Mouse (Mus musculus) heart, embryonic 11.5 days (tissue): ENCODE data around the gene Mgme1. TPM values are rescaled to one million over a fixed set of nuclear protein-coding genes. Genes with fewer than 3 reads are reported as not detected.

Source experiments
- ATAC-seq: fragments of 200-750 bp; cut with Nextera tagmentation; replicated peaks from 2 replicates; pipeline ENCODE4 v1.8.0; 2017; ENCODE audit warnings: moderate library complexity; ENCODE audit not compliant: insufficient number of reproducible peaks, low FRiP score, low TSS enrichment
- H3K27ac ChIP-seq: fragments of 300-500 bp; sonication (generic); 2 replicates; pipeline ENCODE4 v1.5.1; 2014; ENCODE audit warnings: mild to moderate bottlenecking, low read depth, low read length
- H3K27me3 ChIP-seq: fragments of 300-500 bp; sonication (generic); 2 replicates; pipeline ENCODE4 v1.6.1; 2014; ENCODE audit warnings: mild to moderate bottlenecking, low read length, mixed read lengths; ENCODE audit not compliant: control insufficient read depth, insufficient read depth
- H3K36me3 ChIP-seq: fragments of 300-500 bp; sonication (generic); 2 replicates; pipeline ENCODE4 v1.6.1; 2014; ENCODE audit warnings: mild to moderate bottlenecking, low read length, moderate library complexity, mixed read lengths; ENCODE audit not compliant: control insufficient read depth, insufficient read depth
- H3K4me1 ChIP-seq: fragments of 300-500 bp; sonication (generic); 2 replicates; pipeline ENCODE4 v1.6.1; 2014; ENCODE audit warnings: low read length; ENCODE audit not compliant: control insufficient read depth, insufficient read depth
- H3K4me2 ChIP-seq: fragments of 300-500 bp; sonication (generic); 2 replicates; pipeline ENCODE4 v1.6.1; 2014; ENCODE audit warnings: mild to moderate bottlenecking, moderate library complexity
- H3K4me3 ChIP-seq: fragments of 300-500 bp; sonication (generic); 2 replicates; pipeline ENCODE4 v1.5.1; 2014; ENCODE audit warnings: low read depth, low read length
- H3K9ac ChIP-seq: fragments of 300-500 bp; sonication (generic); 2 replicates; pipeline ENCODE4 v1.6.1; 2014; ENCODE audit warnings: mild to moderate bottlenecking, low read depth, low read length, moderate library complexity
- H3K9me3 ChIP-seq: fragments of 300-500 bp; sonication (generic); replicated peaks from 2 replicates; pipeline ENCODE4 v1.6.1; 2016; ENCODE audit warnings: low read length; ENCODE audit not compliant: control insufficient read depth
- WGBS: fragments of 180-500 bp; shearing (Covaris S2); extraction: QIAGEN DNeasy Blood & Tissue Kit; methylation state at CpG from one replicate; pipeline ENCODE4 v1.1.7; 2014; ENCODE audit not compliant: insufficient replicate concordance; 5-methylcytosine and 5-hydroxymethylcytosine counted together
- polyA plus RNA-seq: library from polyadenylated mRNA; unstranded; fragments of >200 nt; fragmentation: Nextera tagmentation; extraction: Ambion mirVana; gene quantifications from 2 replicates; pipeline ENCODE4 v1.2.1, GENCODE M21; 2014

The Mgme1 gene
- polyA plus RNA-seq, 1 experiment from 2014 or later, result 16.7 TPM

- Histone ChIP-seq H3K27ac (no peak overlapping the region), H3K27me3 (no peaks in the 10 kb centered on the region), H3K9me3 (no peaks in the 10 kb centered on the region), H3K9ac (no peak overlapping the region), H3K36me3 (no peaks in the 10 kb centered on the region), H3K4me1 (no peaks in the 10 kb centered on the region; the same call in 1 of the 2 replicates), H3K4me3 (no peak overlapping the region), H3K4me2 (no peak overlapping the region)
- ATAC-seq, result no peak
- WGBS, result 36% methylated on average over 5 of the region's 5 CpGs
These were observed 39.8 kb downstream of the Mgme1 start for GRCm38 (mm10) chr2:144310273-144310672.

- 74% methylated on average over 2 of the region's 2 CpGs for WGBS
- Histone ChIP-seq H3K9ac (no peak overlapping the region), H3K4me3 (no peak overlapping the region), H3K27me3 (no peaks in the 10 kb centered on the region), H3K4me2 (no peak overlapping the region), H3K27ac (no peak overlapping the region), H3K36me3 (no peaks in the 10 kb centered on the region), H3K9me3 (no peaks in the 10 kb centered on the region), H3K4me1 (no peaks in the 10 kb centered on the region; the same call in 1 of the 2 replicates)
- ATAC-seq, result no peak
These were observed 40.9 kb downstream of the Mgme1 start for GRCm38 (mm10) chr2:144311372-144311771.

DNA sequence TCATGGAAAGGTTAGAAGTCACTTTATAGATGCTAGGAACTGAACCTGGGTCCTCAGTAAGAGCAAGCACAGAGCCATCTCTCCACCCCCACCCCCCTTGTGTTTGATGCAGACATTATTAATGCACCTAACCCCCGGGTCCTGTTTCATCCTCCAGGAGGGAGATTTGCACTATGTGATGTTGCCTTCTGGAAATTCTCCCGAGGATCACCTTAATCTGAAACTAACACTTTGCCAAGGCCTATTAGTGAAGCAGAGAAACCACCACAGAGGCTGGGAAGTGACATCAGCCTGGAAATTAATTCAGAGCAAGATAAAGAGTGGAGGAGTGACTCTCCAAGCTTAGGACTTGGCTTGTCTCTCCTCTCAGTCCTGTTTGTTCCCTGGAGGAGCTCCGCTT lies 53.8 kb downstream of the Mgme1 start:
- Histone ChIP-seq H3K4me2 (no peak overlapping the region), H3K9ac (no peak overlapping the region), H3K4me3 (no peak overlapping the region), H3K9me3 (no peaks in the 10 kb centered on the region), H3K36me3 (no peaks in the 10 kb centered on the region), H3K27ac (no peak overlapping the region), H3K4me1 (no peaks in the 10 kb centered on the region), H3K27me3 (peaks cover 19% of the 10 kb centered on the region)
- no peak for ATAC-seq
- 65% methylated on average over 3 of the region's 3 CpGs for WGBS

DNA sequence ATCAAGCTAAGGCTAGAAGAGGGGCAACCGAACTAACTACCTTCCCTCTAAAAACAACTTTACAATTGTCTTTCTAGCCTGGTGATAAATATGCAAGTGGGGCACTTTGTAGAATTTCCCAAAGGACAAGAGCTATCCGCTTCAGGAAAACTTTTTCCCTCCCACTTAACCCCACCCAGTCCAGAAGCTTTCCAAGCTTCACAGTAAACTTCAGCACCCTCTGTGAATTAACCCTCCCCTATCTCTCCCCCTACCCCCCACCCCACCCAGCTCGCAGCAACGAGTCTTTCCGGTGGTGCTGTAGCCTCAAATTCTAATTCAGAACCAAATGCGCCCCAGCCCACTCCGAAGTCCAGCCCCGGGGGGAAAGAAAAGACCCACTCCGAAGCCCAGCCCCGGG lies 59.0 kb downstream of the Mgme1 start:
- Histone ChIP-seq H3K4me2 (peak overlapping the region; percentile 46), H3K4me3 (peak overlapping the region; percentile 55), H3K36me3 (no peaks in the 10 kb centered on the region), H3K9ac (no peak overlapping the region), H3K27me3 (peaks cover 65% of the 10 kb centered on the region), H3K9me3 (no peaks in the 10 kb centered on the region), H3K27ac (no peak overlapping the region), H3K4me1 (peaks cover 14% of the 10 kb centered on the region)
- 7% methylated on average over 9 of the region's 10 CpGs for WGBS
- no peak for ATAC-seq

- peak overlapping the region; percentile 97 for H3K4me2 ChIP-seq
These were observed 59.5 kb downstream of the Mgme1 start for GRCm38 (mm10) chr2:144329937-144330336.

GRCm38 (mm10) chr2:144330352-144330959 lies 60.0 kb downstream of the Mgme1 start:
- Histone ChIP-seq H3K9ac (peak overlapping the region; percentile 54; the same call in 1 of the 2 replicates), H3K4me2 (peak overlapping the region; percentile 97), H3K4me3 (peak overlapping the region; percentile 55), H3K9me3 (no peaks in the 10 kb centered on the region), H3K27ac (no peak overlapping the region), H3K4me1 (peaks cover 14% of the 10 kb centered on the region), H3K27me3 (peaks cover 72% of the 10 kb centered on the region), H3K36me3 (no peaks in the 10 kb centered on the region)
- no peak for ATAC-seq
- 1% methylated on average over 40 of the region's 41 CpGs for WGBS

More at GRCm38 (mm10) chr2:144329937-144330336, 59.5 kb downstream of the Mgme1 start:
- no peaks in the 10 kb centered on the region for H3K9me3 ChIP-seq
- no peak overlapping the region for H3K27ac ChIP-seq
- H3K36me3 ChIP-seq, result no peaks in the 10 kb centered on the region
- peaks cover 14% of the 10 kb centered on the region for H3K4me1 ChIP-seq
- H3K9ac ChIP-seq, result no peak overlapping the region
- no peak for ATAC-seq
- peak overlapping the region; percentile 55 for H3K4me3 ChIP-seq
- WGBS, result 3% methylated on average over 10 of the region's 10 CpGs
- H3K27me3 ChIP-seq, result peaks cover 69% of the 10 kb centered on the region

Other genes with a start within 250 kb of the Mgme1 start
- gene Banf2, start 237.6 kb upstream of the Mgme1 start, polyA plus RNA-seq, result not detected in 2 replicates
- 114 and 115 TPM in 2 replicates for gene Snx5, start 243 bp downstream of the Mgme1 start, polyA plus RNA-seq
- 0.10 TPM in 1 of 2 replicates, not detected in the other for gene Ovol2, start 61.5 kb downstream of the Mgme1 start, polyA plus RNA-seq
- gene Kat14, start 98.3 kb downstream of the Mgme1 start, polyA plus RNA-seq, result 25.0 and 30.8 TPM in 2 replicates
- gene Pet117, start 98.3 kb downstream of the Mgme1 start, polyA plus RNA-seq, result 2.3 TPM in 1 of 2 replicates, not detected in the other